Mouse (Mus musculus): ENCODE measurements around the gene Dbndd2.

DNA sequence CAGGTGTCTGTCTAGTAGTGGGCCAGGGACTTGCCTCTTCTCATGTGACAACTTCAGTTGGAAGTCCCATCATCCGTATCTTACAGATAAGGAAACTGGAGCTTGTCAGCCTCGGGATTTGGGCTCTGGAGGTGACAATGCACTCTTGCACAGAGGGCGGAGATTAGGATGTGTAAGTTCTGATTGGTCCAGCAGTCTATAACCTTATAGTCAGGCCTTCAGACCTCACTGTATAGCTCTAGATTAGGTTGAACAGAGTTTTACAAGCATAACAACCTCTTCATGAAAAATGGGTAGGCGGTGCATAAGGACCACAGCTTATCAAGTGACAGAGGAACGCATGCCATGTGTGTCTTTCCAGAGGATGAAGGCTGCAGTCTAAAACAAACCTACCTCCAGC lies 19.1 kb upstream of the Dbndd2 start:
- no peak for TF ChIP-seq CTCF (IDR thresholded peaks at IDR 0.05; ENCODE audit: borderline replicate concordance, extremely low read depth, insufficient read depth, insufficient read length)
- TF ChIP-seq POLR2A (IDR thresholded peaks at IDR 0.05; ENCODE audit: borderline replicate concordance, extremely low read depth, insufficient read depth, insufficient read length, poor library complexity, severe bottlenecking): no peak
